ENCODE assay signal across 14 mouse cellular contexts in genomic region chr2:151574607-151575006, GRCm38 (mm10). TPM values are rescaled to one million over a fixed set of nuclear protein-coding genes. Genes with fewer than 3 reads are reported as not detected.
DNase-seq lines count a peak whose midpoint lies in the region; ATAC-seq lines count a peak whose summit lies in the region.
"Had no signal": no experiment of that assay in that cellular context is flagged by ENCODE, and none has a peak within 500 bp of the region (broad histone marks: within the 10 kb centered on the region; RNA-seq: fewer than 3 reads in every experiment).

No protein-coding gene starts in this region.

- H3K27me3 ChIP-seq in limb, embryonic 11.5 days (ENCODE audit: control insufficient read depth, insufficient read depth, low read length): no peaks in the 10 kb centered on the region
- H3K27me3 ChIP-seq in limb, embryonic 10.5 days (ENCODE audit: low read depth, poor library complexity, severe bottlenecking): no peaks in the 10 kb centered on the region
- H3K27me3 ChIP-seq: embryonic facial prominence, embryonic 15.5 days had no signal

- H3K4me1 ChIP-seq in limb, embryonic 11.5 days (ENCODE audit: control insufficient read depth, insufficient read depth, low read length): no peaks in the 10 kb centered on the region; the same call in 1 of the 2 replicates
- peaks cover 15% of the 10 kb centered on the region for H3K4me1 ChIP-seq in limb, embryonic 10.5 days

- no peak overlapping the region for H3K4me3 ChIP-seq in limb, embryonic 11.5 days (ENCODE audit: low read depth, low read length)
- no peak overlapping the region for H3K4me3 ChIP-seq in limb, embryonic 10.5 days

- H3K27ac ChIP-seq in limb, embryonic 11.5 days (replicated peaks; ENCODE audit: low read depth, low read length): 0 out of 2 replicates have a peak overlapping the region, but pooled peaks have one; percentile 21
- no peak overlapping the region for H3K27ac ChIP-seq in limb, embryonic 10.5 days
- H3K27ac ChIP-seq: embryonic facial prominence, embryonic 15.5 days had no signal

- no peak overlapping the region for H3K4me2 ChIP-seq in limb, embryonic 11.5 days (ENCODE audit: low read depth, severe bottlenecking)

- no peaks in the 10 kb centered on the region for H3K9me3 ChIP-seq in limb, embryonic 11.5 days (ENCODE audit: control insufficient read depth, low read length)
- no peaks in the 10 kb centered on the region for H3K9me3 ChIP-seq in limb, embryonic 10.5 days (replicated peaks)
- H3K9me3 ChIP-seq: embryonic facial prominence, embryonic 15.5 days; hindbrain, embryonic 13.5 days had no signal

- DNase-seq in frontal cortex, adult 2 months (ENCODE audit: extremely low spot score in 1 of 2, low spot score in 1 of 2): peak; percentile 78 to 84
- no peak for DNase-seq in frontal cortex, postnatal 14 days (ENCODE audit: low spot score in 2 of 2)
- DNase-seq in limb, embryonic 11.5 days (ENCODE audit: low spot score): no peak
- no peak for DNase-seq in limb, embryonic 10.5 days (ENCODE audit: low spot score)
- peak; percentile 44 to 84 for DNase-seq in left cerebral cortex, adult 8-10 months (ENCODE audit: low spot score in 2 of 2)
- DNase-seq in right cerebral cortex, postnatal 25 days: peak; percentile 79
- DNase-seq in cerebellum, postnatal 36 days: no peak
- DNase-seq: gastrocnemius, postnatal 10 days; liver had no signal

- no peak for ATAC-seq in limb, embryonic 11.5 days (ENCODE audit: insufficient number of reproducible peaks, low FRiP score, low TSS enrichment, low read depth)
- no peak for ATAC-seq in megakaryocyte, adult 5-6 weeks (ENCODE audit: poor library complexity, severe bottlenecking)
- ATAC-seq: Patski had no signal

- H3K36me3 ChIP-seq in limb, embryonic 11.5 days (ENCODE audit: control insufficient read depth, insufficient read depth, low read length): no peaks in the 10 kb centered on the region
- no peaks in the 10 kb centered on the region for H3K36me3 ChIP-seq in limb, embryonic 10.5 days
- H3K36me3 ChIP-seq: embryonic facial prominence, embryonic 15.5 days; hindbrain, embryonic 13.5 days had no signal

- H3K9ac ChIP-seq in limb, embryonic 11.5 days (ENCODE audit: low read length): no peak overlapping the region
- H3K9ac ChIP-seq: embryonic facial prominence, embryonic 15.5 days had no signal

- 65% methylated on average over 5 of the region's 5 CpGs for WGBS in limb, embryonic 11.5 days
- 71% methylated on average over 5 of the region's 5 CpGs for WGBS in limb, embryonic 10.5 days

RNA-seq across cellular contexts. Expression of gene Sdcbp2, which starts 2.2 kb away (rescaled TPM):
- 1.8 TPM in 2 replicates for polyA plus RNA-seq in frontal cortex, adult 2 months (2012; rRNA removed)
- polyA plus RNA-seq in limb, embryonic 11.5 days (2014; fragmentation: Nextera tagmentation; extraction: Ambion mirVana): 0.48 and 0.84 TPM in 2 replicates
- polyA plus RNA-seq in limb, embryonic 10.5 days (2016; fragmentation: Nextera tagmentation; extraction: Ambion mirVana): 0.55 and 0.73 TPM in 2 replicates
- 1 to 10 TPM; 1.3 to 3.2 (median 2.4) TPM for total RNA-seq in left cerebral cortex, adult 8-10 months (2022)
- 0.82 TPM in 1 of 2 replicates, not detected in the other for total RNA-seq in megakaryocyte, adult 5-6 weeks (2015)
- total RNA-seq in megakaryocyte, adult 5-6 weeks (2017): not detected in 2 replicates

RNA-seq across cellular contexts. Expression of gene Fkbp1a, which starts 32.3 kb away (rescaled TPM):
- polyA plus RNA-seq in frontal cortex, adult 2 months (2012; rRNA removed): 388 and 462 TPM in 2 replicates
- 494 and 502 TPM in 2 replicates for polyA plus RNA-seq in limb, embryonic 11.5 days (2014; fragmentation: Nextera tagmentation; extraction: Ambion mirVana)
- polyA plus RNA-seq in limb, embryonic 10.5 days (2016; fragmentation: Nextera tagmentation; extraction: Ambion mirVana): 543 and 621 TPM in 2 replicates
- total RNA-seq in left cerebral cortex, adult 8-10 months (2022): 100 to 1,000 TPM; 699 to 783 (median 759) TPM
- 102 and 103 TPM in 2 replicates for total RNA-seq in megakaryocyte, adult 5-6 weeks (2015)
- total RNA-seq in megakaryocyte, adult 5-6 weeks (2017): 20.9 and 23.9 TPM in 2 replicates

RNA-seq across cellular contexts. Expression of gene Snph, which starts 57.8 kb away (rescaled TPM):
- polyA plus RNA-seq in frontal cortex, adult 2 months (2012; rRNA removed): 157 and 159 TPM in 2 replicates
- polyA plus RNA-seq in limb, embryonic 11.5 days (2014; fragmentation: Nextera tagmentation; extraction: Ambion mirVana): 0.06 and 0.21 TPM in 2 replicates
- 0.14 and 0.30 TPM in 2 replicates for polyA plus RNA-seq in limb, embryonic 10.5 days (2016; fragmentation: Nextera tagmentation; extraction: Ambion mirVana)
- total RNA-seq in left cerebral cortex, adult 8-10 months (2022): 100 to 1,000 TPM; 275 to 336 (median 309) TPM
- total RNA-seq in megakaryocyte, adult 5-6 weeks (2015): not detected in 2 replicates
- total RNA-seq in megakaryocyte, adult 5-6 weeks (2017): not detected in 2 replicates
- total RNA-seq: neutrophil, adult 5-6 weeks had no signal

Comparison
In these comparisons a context has a peak if more than half of its experiments do, and no peak if none do; other contexts are left out.
1. DNase-seq: peak in frontal cortex, adult 2 months (2 of 2), left cerebral cortex, adult 8-10 months (2 of 2) and right cerebral cortex, postnatal 25 days (single experiment); none in frontal cortex, postnatal 14 days (0 of 2), limb, embryonic 11.5 days (single experiment), limb, embryonic 10.5 days (single experiment) and cerebellum, postnatal 36 days (0 of 2).
2. RNA of gene Snph, which starts 57.8 kb away (polyA plus RNA-seq): 157 to 159 TPM in frontal cortex, adult 2 months; 0.06 to 0.21 TPM in limb, embryonic 11.5 days and 0.14 to 0.30 TPM in limb, embryonic 10.5 days; every median in the first group is over 100 times any median in the second.